Mouse (Mus musculus) myocyte (in vitro differentiated cells): ENCODE data around the gene Igf2bp3. TPM values are rescaled to one million over a fixed set of nuclear protein-coding genes. Genes with fewer than 3 reads are reported as not detected.

ENCODE experiments used
- H3K27me3 ChIP-seq: one replicate; pipeline ENCODE4 v1.6.1; 2011; ENCODE audit not compliant: control insufficient read depth, insufficient read depth, insufficient read length
- H3K36me3 ChIP-seq: one replicate; pipeline ENCODE4 v1.6.1; 2011; ENCODE audit not compliant: control insufficient read depth, insufficient read depth
- H3K4me2 ChIP-seq: one replicate; pipeline ENCODE4 v1.6.1; 2011; ENCODE audit warnings: low read depth, control low read depth
- H3K4me3 ChIP-seq: one replicate; pipeline ENCODE4 v1.5.1; 2011; ENCODE audit warnings: mild to moderate bottlenecking, control low read depth, moderate library complexity
- H3K79me2 ChIP-seq: one replicate; pipeline ENCODE4 v1.6.1; 2011; ENCODE audit not compliant: control insufficient read depth, insufficient read depth
- H3ac ChIP-seq: one replicate; pipeline ENCODE4 v1.6.1; 2011; ENCODE audit not compliant: control insufficient read depth, insufficient read length
- CEBPB ChIP-seq: IDR thresholded peaks from 2 replicates; pipeline ENCODE4 v1.6.1; 2011; ENCODE audit warnings: mild to moderate bottlenecking, moderate library complexity; ENCODE audit not compliant: poor library complexity, insufficient read depth, severe bottlenecking
- E2F4 ChIP-seq: IDR thresholded peaks from one replicate; pipeline ENCODE4 v1.6.1; 2011; ENCODE audit warnings: mild to moderate bottlenecking, control low read depth, moderate library complexity; ENCODE audit not compliant: insufficient read depth
- MAX ChIP-seq: IDR thresholded peaks from one replicate; pipeline ENCODE4 v1.6.1; 2011; ENCODE audit warnings: low read depth, mild to moderate bottlenecking, control low read depth
- MYOD1 ChIP-seq, 3 experiments: IDR thresholded peaks; one replicate each; pipeline ENCODE4 v1.6.1; 2011; ENCODE audit warnings: control low read depth in 2 of 3, low read depth in 2 of 3, mild to moderate bottlenecking in 2 of 3, moderate library complexity in 1 of 3; ENCODE audit not compliant: insufficient read length in 2 of 3, control insufficient read depth in 1 of 3
- MYOG ChIP-seq, 3 experiments: IDR thresholded peaks; one replicate each; pipeline ENCODE4 v1.6.1; 2011; ENCODE audit warnings: control low read depth in 2 of 3, low read depth in 2 of 3, mild to moderate bottlenecking in 2 of 3; ENCODE audit not compliant: insufficient read length in 2 of 3, control insufficient read depth in 1 of 3, insufficient read depth in 1 of 3
- POLR2A ChIP-seq: IDR thresholded peaks from one replicate; pipeline ENCODE4 v1.6.1; 2011; ENCODE audit warnings: low read depth, mild to moderate bottlenecking, control low read depth, moderate library complexity; ENCODE audit not compliant: insufficient read length
- POLR2AphosphoS2 ChIP-seq: IDR thresholded peaks from one replicate; pipeline ENCODE4 v1.6.1; 2011; ENCODE audit warnings: low read depth, control low read depth; ENCODE audit not compliant: insufficient read length
- REST ChIP-seq: IDR thresholded peaks from one replicate; pipeline ENCODE4 v1.6.1; 2011; ENCODE audit warnings: mild to moderate bottlenecking, control low read depth, moderate library complexity; ENCODE audit not compliant: insufficient read depth, insufficient read length
- SRF ChIP-seq: IDR thresholded peaks from one replicate; pipeline ENCODE4 v1.6.1; 2011; ENCODE audit warnings: low read depth; ENCODE audit not compliant: control insufficient read depth, insufficient read length
- TCF12 ChIP-seq: IDR thresholded peaks from one replicate; pipeline ENCODE4 v1.6.1; 2011; ENCODE audit warnings: mild to moderate bottlenecking, control low read depth; ENCODE audit not compliant: poor library complexity, insufficient read depth, severe bottlenecking
- TCF3 ChIP-seq: IDR thresholded peaks from one replicate; pipeline ENCODE4 v1.6.1; 2011; ENCODE audit warnings: low read depth, control low read depth; ENCODE audit not compliant: insufficient read length
- USF1 ChIP-seq: IDR thresholded peaks from one replicate; pipeline ENCODE4 v1.6.1; 2011; ENCODE audit warnings: low read depth, mild to moderate bottlenecking, control low read depth, moderate library complexity
- polyA plus RNA-seq: library from polyadenylated mRNA; unstranded; fragments of >200 nt; fragmentation: generic; extraction: Trizol; gene quantifications from one replicate; pipeline ENCODE4 v1.2.1, GENCODE M21; 2012; ENCODE audit warnings: missing spikeins

Gene Igf2bp3
- polyA plus RNA-seq, 1 experiment, result 0.26 TPM

DNA sequence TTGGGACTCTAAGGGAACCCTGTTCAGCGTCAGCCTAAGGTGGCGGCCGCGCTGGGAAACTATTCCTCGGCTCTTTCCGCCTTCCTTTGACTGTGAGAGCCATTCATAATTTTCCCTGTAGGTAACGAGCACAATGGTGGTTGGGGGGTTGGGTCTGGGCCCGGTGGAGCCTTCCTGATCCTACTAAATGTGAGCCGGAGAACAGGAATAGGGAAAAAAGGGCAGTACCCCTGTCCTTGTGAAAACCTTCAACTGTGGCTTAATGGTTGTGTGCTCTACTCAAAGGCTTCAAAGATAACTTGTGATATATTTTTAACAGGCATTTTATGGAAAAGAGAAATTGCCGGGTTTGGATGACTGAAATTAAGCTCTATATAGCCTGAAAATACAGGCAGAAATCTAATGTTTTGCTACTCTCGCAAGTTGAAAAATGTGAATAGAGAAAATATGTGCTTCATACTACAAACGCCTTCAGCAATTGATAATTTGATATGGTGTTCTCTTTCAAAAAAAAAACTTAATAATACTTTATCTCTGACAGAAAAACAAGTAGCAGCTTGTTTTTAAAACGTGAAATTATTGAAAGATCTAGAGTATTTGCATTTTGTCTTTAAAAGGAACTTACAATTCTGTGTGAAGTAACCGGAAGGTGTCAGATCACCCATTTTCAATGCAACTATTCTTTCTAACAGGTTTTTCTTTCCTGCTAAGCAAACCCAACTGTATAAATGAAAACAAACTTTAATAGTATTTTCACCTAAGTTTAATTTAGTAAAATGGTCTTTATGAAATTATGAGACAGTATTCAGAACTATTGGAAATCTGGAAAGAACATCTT is 1.2 kb upstream of the Igf2bp3 start:
- H3K27me3 ChIP-seq, result peaks cover 52% of the 10 kb centered on the region
- no peaks in the 10 kb centered on the region for H3K79me2 ChIP-seq
- no peaks in the 10 kb centered on the region for H3K36me3 ChIP-seq
- no peak overlapping the region for H3K4me3 ChIP-seq
- no peak for TF ChIP-seq TCF3
- no peak for TF ChIP-seq POLR2AphosphoS2
- no peak for TF ChIP-seq POLR2A
- no peak for TF ChIP-seq E2F4
- TF ChIP-seq CEBPB, result no peak
- no peak for TF ChIP-seq MYOD1 (IDR thresholded peaks at IDR 0.05; ENCODE audit: control insufficient read depth in 1 of 3, insufficient read length in 2 of 3, low read depth in 2 of 3)
- no peak for TF ChIP-seq MAX
- no peak for TF ChIP-seq SRF
- TF ChIP-seq TCF12, result no peak
- no peak for TF ChIP-seq USF1
- TF ChIP-seq REST, result no peak
- no peak for TF ChIP-seq MYOG (IDR thresholded peaks at IDR 0.05; ENCODE audit: control insufficient read depth in 1 of 3, insufficient read depth in 1 of 3, insufficient read length in 2 of 3, low read depth in 2 of 3)
- H3ac ChIP-seq, result no peak overlapping the region
- H3K4me2 ChIP-seq, result no peak overlapping the region

- Histone ChIP-seq H3K4me3 (no peak overlapping the region), H3K79me2 (no peaks in the 10 kb centered on the region), H3K36me3 (no peaks in the 10 kb centered on the region), H3ac (no peak overlapping the region), H3K27me3 (peaks cover 50% of the 10 kb centered on the region), H3K4me2 (peak overlapping the region; percentile 2)
- TF ChIP-seq POLR2A, result no peak
- TF ChIP-seq E2F4, result no peak
- TF ChIP-seq SRF, result no peak
- no peak for TF ChIP-seq MYOD1 (IDR thresholded peaks at IDR 0.05; ENCODE audit: control insufficient read depth in 1 of 3, insufficient read length in 2 of 3, low read depth in 2 of 3)
- TF ChIP-seq MAX, result no peak
- TF ChIP-seq REST, result no peak
- TF ChIP-seq POLR2AphosphoS2, result no peak
- TF ChIP-seq CEBPB, result no peak
- no peak for TF ChIP-seq TCF3
- no peak for TF ChIP-seq MYOG (IDR thresholded peaks at IDR 0.05; ENCODE audit: control insufficient read depth in 1 of 3, insufficient read depth in 1 of 3, insufficient read length in 2 of 3, low read depth in 2 of 3)
- no peak for TF ChIP-seq USF1
- no peak for TF ChIP-seq TCF12
Measured at GRCm38 (mm10) chr6:49214086-49214927, 450 bp downstream of the Igf2bp3 start.

DNA sequence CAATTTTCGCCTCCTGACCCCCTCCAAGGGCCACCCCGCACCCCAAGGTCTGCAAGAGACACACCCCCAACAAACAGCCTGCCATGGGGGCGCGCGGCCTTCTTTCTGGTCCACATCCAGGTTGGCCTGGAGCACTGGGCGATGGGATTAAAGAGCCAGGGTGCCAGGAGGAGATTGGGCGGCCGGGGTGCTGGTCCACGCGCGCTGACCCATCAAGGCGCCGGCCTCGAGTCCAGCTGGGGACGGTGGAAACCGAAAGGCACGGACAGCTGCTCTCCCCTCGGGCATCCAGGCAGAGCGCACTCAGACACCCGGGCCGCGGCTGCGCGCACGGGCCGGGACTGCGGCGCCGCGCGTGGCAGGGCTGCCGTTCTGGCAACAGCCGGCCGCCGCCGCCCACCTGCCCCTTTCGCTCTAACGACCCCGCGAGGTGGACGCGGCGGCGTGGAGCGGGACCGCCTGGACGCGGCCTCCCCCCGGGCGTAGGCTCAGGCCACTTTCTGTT is 1.1 kb downstream of the Igf2bp3 start:
- H3K4me3 ChIP-seq, result no peak overlapping the region
- TF ChIP-seq TCF3 (no peak), POLR2AphosphoS2 (no peak), REST (no peak), MYOG (IDR thresholded peaks at IDR 0.05; ENCODE audit: control insufficient read depth in 1 of 3, insufficient read depth in 1 of 3, insufficient read length in 2 of 3, low read depth in 2 of 3) (peak in 1 of 3 experiments; percentile 42), MYOD1 (IDR thresholded peaks at IDR 0.05; ENCODE audit: control insufficient read depth in 1 of 3, insufficient read length in 2 of 3, low read depth in 2 of 3) (peak in 1 of 3 experiments; percentile 37)
- no peaks in the 10 kb centered on the region for H3K79me2 ChIP-seq
- no peaks in the 10 kb centered on the region for H3K36me3 ChIP-seq
- no peak overlapping the region for H3K4me2 ChIP-seq
- peaks cover 52% of the 10 kb centered on the region for H3K27me3 ChIP-seq
- H3ac ChIP-seq, result no peak overlapping the region

GRCm38 (mm10) chr6:49212931-49213580 is 1.7 kb downstream of the Igf2bp3 start:
- H3K4me3 ChIP-seq, result no peak overlapping the region
- H3K4me2 ChIP-seq, result no peak overlapping the region
- no peak overlapping the region for H3ac ChIP-seq
- peaks cover 54% of the 10 kb centered on the region for H3K27me3 ChIP-seq
- H3K36me3 ChIP-seq, result no peaks in the 10 kb centered on the region
- no peak for TF ChIP-seq MAX
- no peak for TF ChIP-seq E2F4
- TF ChIP-seq TCF3, result no peak
- no peak for TF ChIP-seq TCF12
- no peak for TF ChIP-seq MYOG (IDR thresholded peaks at IDR 0.05; ENCODE audit: control insufficient read depth in 1 of 3, insufficient read depth in 1 of 3, insufficient read length in 2 of 3, low read depth in 2 of 3)
- TF ChIP-seq POLR2A, result no peak
- no peak for TF ChIP-seq MYOD1 (IDR thresholded peaks at IDR 0.05; ENCODE audit: control insufficient read depth in 1 of 3, insufficient read length in 2 of 3, low read depth in 2 of 3)
- TF ChIP-seq SRF, result no peak
- no peak for TF ChIP-seq POLR2AphosphoS2
- no peak for TF ChIP-seq CEBPB
- no peak for TF ChIP-seq USF1
- no peak for TF ChIP-seq REST
- no peaks in the 10 kb centered on the region for H3K79me2 ChIP-seq
